22 mouse cellular contexts compared by ENCODE assay signal in genomic region chr14:69473322-69473721, GRCm38 (mm10). TPM values are rescaled to one million over a fixed set of nuclear protein-coding genes. Genes with fewer than 3 reads are reported as not detected.
"Had no signal": no experiment of that assay in that cellular context is flagged by ENCODE, and none has a peak within 500 bp of the region (broad histone marks: within the 10 kb centered on the region; RNA-seq: fewer than 3 reads in every experiment).

No protein-coding gene starts in this region.

RNA-seq across cellular contexts. Expression of gene Gm16867, which starts 29.8 kb away (rescaled TPM):
- polyA plus RNA-seq: heart, embryonic 11.5 days; heart, embryonic 13.5 days; heart, embryonic 14.5 days; heart, embryonic 15.5 days; heart, embryonic 16.5 days; heart, postnatal 0 days; hindbrain, embryonic 10.5 days; hindbrain, embryonic 11.5 days; hindbrain, embryonic 12.5 days; hindbrain, embryonic 13.5 days; hindbrain, embryonic 14.5 days; hindbrain, embryonic 15.5 days; hindbrain, embryonic 16.5 days; hindbrain, postnatal 0 days; intestine, embryonic 14.5 days; kidney, embryonic 14.5 days; kidney, embryonic 15.5 days; kidney, embryonic 16.5 days had no signal

RNA-seq across cellular contexts. Expression of gene Gm27179, which starts 39.0 kb away (rescaled TPM):
- polyA plus RNA-seq: heart, embryonic 10.5 days; heart, embryonic 11.5 days; heart, embryonic 12.5 days; heart, embryonic 13.5 days; heart, embryonic 14.5 days; heart, embryonic 15.5 days; heart, embryonic 16.5 days; hindbrain, embryonic 11.5 days; hindbrain, embryonic 12.5 days; hindbrain, embryonic 13.5 days; hindbrain, embryonic 14.5 days; hindbrain, embryonic 15.5 days; hindbrain, embryonic 16.5 days; hindbrain, postnatal 0 days; inflammation-experienced regulatory T-cells, adult 6 months; intestine, embryonic 14.5 days; kidney, embryonic 14.5 days; kidney, embryonic 15.5 days; kidney, embryonic 16.5 days; kidney, postnatal 0 days had no signal
